Mouse (Mus musculus): Measurements from ENCODE around the gene Gm17018.

DNA sequence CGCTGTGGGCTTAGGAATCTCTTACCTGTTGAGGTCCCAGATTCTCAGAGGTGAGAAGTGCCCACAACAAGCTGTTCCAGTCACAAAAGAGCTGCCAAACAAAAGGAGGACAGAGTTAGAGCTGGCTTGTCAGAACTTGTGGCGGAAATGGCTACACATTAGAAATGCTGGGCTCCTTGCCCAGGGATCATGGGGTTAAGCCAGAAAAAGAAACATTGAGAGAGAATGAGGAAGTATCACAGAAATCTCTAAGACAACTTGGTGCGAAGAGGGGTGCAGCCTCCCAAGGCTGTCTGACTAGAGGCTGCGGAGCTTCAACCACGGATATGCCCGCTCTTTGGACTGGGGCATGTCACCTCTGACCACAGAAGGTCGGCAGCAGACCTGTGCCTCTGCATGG lies 31.3 kb downstream of the Gm17018 start:
- TF ChIP-seq CTCF (IDR thresholded peaks at IDR 0.05; ENCODE audit: low read depth) (no peak), EP300 (optimal IDR thresholded peaks at IDR 0.05) (no peak)

Measured in stomach, postnatal 0 days (tissue).